Mouse (Mus musculus) T-cell, adult 2 months (primary cell): ENCODE data around the gene Fbxo5.

Source experiments
- DNase-seq: peaks from one replicate; pipeline ENCODE4 v3.0.0; 2022; ENCODE audit warnings: low spot score

The Fbxo5 gene

GRCm38 (mm10) chr10:5805243-5805730 is at the start of gene Fbxo5:
TSS of gene Fbxo5 (minus strand) at chr10:5805600.
- DNase-seq: peak; percentile 99

DNA sequence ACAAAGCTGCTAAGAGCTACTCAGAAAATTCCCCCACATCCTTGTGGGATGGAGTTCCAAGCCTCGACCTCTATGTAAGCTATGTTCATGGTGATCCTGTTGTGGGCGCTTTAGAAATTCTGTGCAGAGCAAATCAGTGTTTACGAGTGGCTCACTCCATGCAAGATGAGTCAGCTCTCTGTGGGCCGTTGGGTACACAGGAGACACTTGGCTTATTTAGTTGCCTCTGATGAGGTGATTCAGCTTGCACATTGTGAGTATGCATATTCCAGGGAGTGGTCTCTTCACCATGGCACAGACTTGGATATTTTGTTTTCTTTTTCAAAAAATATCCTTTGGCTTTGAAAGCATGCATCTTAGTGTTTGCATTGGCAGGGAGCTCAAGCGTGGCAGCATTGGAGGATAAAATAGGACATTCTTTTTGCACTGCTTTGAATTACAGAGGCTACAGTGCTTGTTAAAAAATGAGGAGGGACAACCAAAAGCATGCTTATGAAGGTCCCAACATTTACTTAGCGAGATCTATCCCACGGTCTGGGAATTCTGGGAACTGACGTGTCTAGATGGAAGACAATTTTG is 48.0 kb upstream of the Fbxo5 start:
- no peak for DNase-seq

DNA sequence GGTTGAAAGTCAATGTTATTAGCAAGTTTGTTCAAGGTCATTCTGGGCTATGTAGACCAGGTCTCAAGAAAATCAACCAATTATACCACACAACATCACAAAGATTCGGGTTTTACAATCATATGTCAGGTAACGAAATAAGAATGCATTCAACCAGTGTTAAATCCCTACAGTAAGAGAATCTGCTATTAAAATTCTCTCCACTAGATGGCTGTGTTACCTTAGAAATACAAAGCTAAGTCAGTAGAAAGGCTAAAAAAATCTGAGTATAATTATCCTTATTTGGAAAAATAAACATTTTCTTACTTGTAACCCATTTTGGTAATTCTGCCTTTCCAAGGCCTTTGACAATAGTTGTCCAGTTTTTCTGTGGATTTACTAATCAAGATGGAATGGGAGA is 41.5 kb upstream of the Fbxo5 start:
- no peak for DNase-seq

- peak; percentile 50 for DNase-seq
These were observed 36.0 kb upstream of the Fbxo5 start for GRCm38 (mm10) chr10:5841369-5841768.

GRCm38 (mm10) chr10:5826336-5827025 is 21.1 kb upstream of the Fbxo5 start:
- no peak for DNase-seq

- peak; percentile 78 for DNase-seq
These were observed 19.4 kb upstream of the Fbxo5 start for GRCm38 (mm10) chr10:5824779-5825178.

DNA sequence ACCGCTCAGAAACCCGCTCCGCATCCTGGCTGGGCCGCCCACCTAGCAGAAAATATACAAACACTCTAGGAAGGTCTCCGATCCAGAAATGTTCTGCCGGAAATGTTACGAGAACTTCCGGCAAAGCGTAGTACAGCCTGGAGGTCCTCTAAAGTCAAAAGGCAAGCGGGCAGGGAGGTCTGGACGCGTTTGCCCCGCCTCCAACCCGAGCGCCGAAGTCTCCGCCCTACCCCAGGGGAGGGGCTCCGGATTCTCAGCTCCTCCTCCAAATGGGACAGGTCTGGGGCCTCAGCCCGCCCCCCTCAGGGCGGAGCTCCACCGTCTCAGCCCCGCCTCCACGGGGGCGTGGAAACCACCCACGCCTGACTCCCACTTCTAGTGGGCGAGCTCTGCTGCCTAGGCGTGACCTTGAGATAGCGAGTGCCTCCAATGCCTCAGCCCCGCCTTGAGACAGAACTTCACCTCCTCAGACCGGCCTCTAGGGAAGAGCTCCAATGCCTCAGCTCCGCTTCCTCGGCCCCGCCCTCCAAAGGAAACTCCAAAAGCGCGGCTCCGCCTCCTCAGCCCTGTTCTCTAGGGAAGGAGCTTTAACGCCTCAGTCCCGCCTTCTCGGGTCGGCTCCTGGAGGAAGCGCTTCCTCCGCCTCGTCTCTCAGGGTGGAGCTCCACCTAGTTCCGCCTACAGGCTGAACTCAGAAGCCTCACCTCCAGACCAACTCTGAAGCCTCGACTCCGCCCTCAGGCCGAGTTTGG is 18.5 kb upstream of the Fbxo5 start, which contains the start of gene Mtrf1l:
Mtrf1l (minus strand) TSS at position 171 of the 752 bp plus-strand sequence.
- peak; percentile 98 for DNase-seq

- DNase-seq: no peak
These were observed 17.9 kb upstream of the Fbxo5 start for GRCm38 (mm10) chr10:5823291-5823739.

DNA sequence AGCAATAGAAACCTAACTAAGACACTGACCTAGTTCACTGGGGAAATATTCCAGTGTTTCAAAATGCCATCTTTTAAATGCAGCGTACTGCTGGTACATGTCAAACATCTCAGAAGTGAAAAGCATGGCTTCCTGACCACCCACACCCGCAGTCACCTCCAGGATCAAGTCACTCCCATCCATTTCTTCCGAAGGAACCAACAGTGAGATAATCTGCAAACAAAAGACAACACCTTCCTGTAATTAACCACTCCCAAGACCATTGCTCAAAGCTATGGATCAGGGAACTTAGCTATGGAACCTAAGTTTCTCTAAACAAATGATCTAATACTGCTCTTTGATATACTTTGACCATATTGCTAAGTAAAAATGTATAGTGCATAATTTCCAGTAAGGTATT is 13.4 kb upstream of the Fbxo5 start:
- no peak for DNase-seq

GRCm38 (mm10) chr10:5815968-5816367 is 10.6 kb upstream of the Fbxo5 start:
- DNase-seq: no peak

GRCm38 (mm10) chr10:5813724-5814123 is 8.3 kb upstream of the Fbxo5 start:
- no peak for DNase-seq

DNA sequence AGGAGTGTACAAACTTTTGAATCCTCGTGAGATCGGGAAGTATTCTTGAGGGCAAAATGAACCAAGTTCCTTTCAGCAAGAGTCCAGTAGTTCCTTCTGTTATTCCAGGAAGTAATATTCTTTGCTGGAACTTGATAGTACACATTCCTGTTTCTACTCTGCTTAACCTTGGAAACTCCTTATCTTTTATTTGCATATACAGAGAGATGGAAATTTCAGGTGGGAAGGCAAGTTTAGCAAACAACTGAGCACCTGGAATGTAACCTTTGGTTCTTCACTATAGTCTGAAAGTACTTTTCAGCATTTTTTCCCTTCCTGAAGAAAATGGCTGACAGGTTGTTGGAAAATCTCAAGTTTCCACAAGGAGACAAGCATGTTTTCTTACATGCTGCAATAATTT is 2.3 kb upstream of the Fbxo5 start:
- no peak for DNase-seq

DNA sequence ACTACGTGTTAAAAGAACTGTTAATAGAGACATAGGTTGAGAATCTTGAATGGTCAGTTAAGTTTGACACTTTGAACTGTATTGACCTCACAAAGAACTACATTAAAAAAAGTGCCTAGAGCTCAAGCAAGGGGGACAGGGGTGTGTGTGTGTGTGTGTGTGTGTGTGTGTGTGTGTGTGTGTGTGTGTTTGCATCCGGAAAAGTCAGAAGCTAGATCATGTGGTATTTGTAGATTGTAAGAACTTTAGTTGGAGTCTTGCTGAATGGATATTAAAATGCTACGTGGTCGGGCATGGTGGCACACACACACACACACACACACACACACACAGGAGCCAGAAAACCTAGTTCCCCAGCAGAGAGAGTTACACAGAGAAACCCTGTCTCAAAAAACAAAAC is 1.6 kb upstream of the Fbxo5 start:
- no peak for DNase-seq

DNA sequence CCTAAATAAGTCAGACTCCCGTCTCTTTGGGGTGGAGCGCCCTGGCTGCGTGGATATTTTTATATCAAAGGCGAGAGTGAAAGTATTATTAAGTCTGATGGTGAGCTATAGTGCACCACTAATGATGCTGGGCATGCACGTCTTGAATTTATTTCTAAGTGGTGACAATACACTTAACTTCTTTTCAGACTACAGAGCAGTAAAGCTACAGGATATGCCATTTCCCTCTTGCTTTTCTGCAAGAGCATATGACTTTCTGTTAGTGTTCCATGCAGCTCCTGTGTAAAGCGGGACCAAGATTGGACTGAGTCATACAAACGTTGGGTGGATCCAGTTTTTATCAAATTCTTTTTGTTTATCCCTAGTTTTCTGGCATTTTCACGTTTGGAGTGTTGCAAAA is 1.0 kb upstream of the Fbxo5 start:
- DNase-seq: no peak

GRCm38 (mm10) chr10:5805731-5806307 is 419 bp upstream of the Fbxo5 start:
- DNase-seq: peak; percentile 96

GRCm38 (mm10) chr10:5804691-5805156 is 676 bp downstream of the Fbxo5 start:
- DNase-seq: no peak

DNA sequence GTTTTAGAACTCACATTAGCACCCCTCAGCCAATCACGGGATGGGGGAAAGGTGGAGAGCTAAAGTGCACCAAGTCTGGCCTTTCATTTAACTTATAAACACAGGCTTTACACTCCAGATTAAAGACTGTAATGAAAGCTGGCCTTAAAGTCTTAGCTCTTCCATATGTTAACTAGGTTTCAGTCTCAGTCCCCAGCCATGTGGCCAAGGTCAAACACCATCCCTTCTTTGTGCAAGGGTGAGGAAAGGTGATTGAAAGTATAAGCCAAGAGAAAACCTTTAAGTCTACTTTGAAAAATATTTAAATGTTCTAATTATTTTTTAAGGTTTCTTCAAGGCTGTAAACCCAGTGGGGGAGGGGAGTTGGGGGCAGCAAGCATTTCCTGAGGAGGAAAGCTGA is 1.7 kb downstream of the Fbxo5 start:
- no peak for DNase-seq

DNA sequence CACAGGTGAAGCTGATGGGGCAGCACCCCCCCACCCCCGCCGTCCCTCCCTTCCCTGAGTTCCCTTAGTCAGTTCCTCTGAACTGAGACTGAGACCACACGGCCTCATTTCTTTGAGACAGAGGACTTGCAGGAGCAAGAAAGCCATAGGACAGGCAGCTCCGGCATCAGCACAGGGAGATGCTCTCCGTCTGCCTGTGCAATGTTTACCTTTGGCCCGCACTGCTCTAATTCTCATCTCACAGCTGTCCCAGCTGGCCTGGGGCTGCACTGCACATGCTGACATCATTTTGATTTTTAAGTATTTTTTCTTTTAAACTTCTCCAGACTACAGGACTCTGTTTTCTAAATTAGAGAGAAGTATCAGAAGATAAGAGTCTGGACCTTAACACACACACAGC is 2.5 kb downstream of the Fbxo5 start:
- DNase-seq: no peak

DNA sequence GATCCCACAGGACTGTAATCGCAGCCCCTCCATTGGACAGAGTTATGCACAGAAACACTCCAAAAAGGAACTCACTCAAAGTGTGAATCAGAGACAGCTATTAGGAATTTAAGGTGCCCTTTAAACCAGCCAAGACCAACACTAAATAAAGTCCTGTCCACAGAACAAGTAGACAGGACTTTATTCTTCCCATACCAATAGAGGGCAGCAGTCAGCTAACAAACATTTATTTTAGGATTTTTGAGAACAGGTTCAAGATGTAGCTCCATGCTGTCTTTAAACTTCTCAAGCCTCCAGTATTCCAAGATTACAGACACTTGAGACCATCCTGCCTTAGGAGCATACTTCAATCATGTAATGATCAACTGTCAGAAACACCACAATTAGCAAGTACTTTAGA is 4.9 kb downstream of the Fbxo5 start:
- DNase-seq: peak; percentile 13

DNA sequence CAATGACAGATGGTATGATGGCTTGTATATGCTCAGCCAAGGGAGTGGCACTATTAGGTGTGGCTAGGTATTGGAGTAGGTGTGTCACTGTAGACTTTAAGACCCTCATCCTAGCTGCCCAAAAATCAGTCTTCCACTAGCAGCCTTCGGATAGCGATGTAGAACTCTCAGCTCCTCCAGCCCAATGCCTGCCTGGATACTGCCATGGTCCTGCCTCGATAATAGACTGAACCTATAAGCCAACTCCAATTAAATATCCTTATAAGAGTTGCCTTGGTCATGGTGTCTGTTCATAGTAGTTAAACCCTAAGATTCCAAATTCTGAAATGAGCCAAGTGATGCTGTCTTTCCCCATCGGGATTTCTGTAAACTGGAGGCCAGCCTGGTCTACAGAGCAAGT is 7.3 kb downstream of the Fbxo5 start:
- no peak for DNase-seq

DNA sequence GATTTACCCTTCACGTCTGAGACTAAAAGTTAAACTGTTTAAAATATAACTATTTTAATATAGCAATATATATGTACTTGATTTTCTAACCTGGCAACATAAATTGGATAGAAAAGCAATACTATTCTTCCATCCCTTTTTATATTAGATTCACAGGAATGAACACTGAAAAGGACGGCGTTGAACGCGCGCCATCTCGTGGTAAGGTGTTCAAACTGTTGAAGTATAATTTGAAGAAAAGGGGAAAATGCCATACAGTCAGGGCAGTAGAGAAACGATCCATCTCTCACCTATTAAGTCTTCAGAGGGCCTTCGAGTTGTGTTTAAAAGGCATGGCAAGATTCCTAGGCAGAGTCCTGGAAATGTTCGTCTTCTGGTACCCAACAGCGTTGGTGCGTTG is 14.7 kb downstream of the Fbxo5 start:
- no peak for DNase-seq

- DNase-seq: no peak
These were observed 18.5 kb downstream of the Fbxo5 start for GRCm38 (mm10) chr10:5786923-5787322.
